Mouse (Mus musculus): ENCODE results near the gene Atf7ip2.

GRCm38 (mm10) chr16:10272256-10272655 is 79.7 kb downstream of the Atf7ip2 start:
- no peak for TF ChIP-seq CTCF (IDR thresholded peaks at IDR 0.05; ENCODE audit: low read depth, low read length)
- TF ChIP-seq POLR2A (IDR thresholded peaks at IDR 0.05; ENCODE audit: insufficient read depth, low read length), result no peak
